Mouse (Mus musculus) midbrain, embryonic 10.5 days (tissue): Measurements from ENCODE around the gene Slc17a9. TPM values are rescaled to one million over a fixed set of nuclear protein-coding genes. Genes with fewer than 3 reads are reported as not detected.

Experiments used
- DNase-seq: peaks from one replicate; pipeline ENCODE4 v3.0.0-alpha.2; 2017; ENCODE audit warnings: low spot score
- H3K27ac ChIP-seq: fragments of 300-500 bp; sonication (generic); replicated peaks from 2 replicates; pipeline ENCODE4 v1.5.1; 2016; ENCODE audit warnings: mild to moderate bottlenecking
- H3K27me3 ChIP-seq: fragments of 300-500 bp; sonication (generic); 2 replicates; pipeline ENCODE4 v1.6.1; 2016; ENCODE audit warnings: low read depth, mild to moderate bottlenecking; ENCODE audit not compliant: poor library complexity, severe bottlenecking
- H3K36me3 ChIP-seq: fragments of 300-500 bp; sonication (generic); 2 replicates; pipeline ENCODE4 v1.6.1; 2016; ENCODE audit warnings: mild to moderate bottlenecking, moderate library complexity
- H3K4me1 ChIP-seq: fragments of 300-500 bp; sonication (generic); 2 replicates; pipeline ENCODE4 v1.6.1; 2016
- H3K4me3 ChIP-seq: fragments of 300-500 bp; sonication (generic); 2 replicates; pipeline ENCODE4 v1.5.1; 2016; ENCODE audit warnings: mild to moderate bottlenecking, moderate library complexity
- H3K9me3 ChIP-seq: fragments of 300-500 bp; sonication (generic); replicated peaks from 2 replicates; pipeline ENCODE4 v1.6.1; 2016; ENCODE audit warnings: mild to moderate bottlenecking
- WGBS: fragments of 180-500 bp; shearing (Covaris S2); methylation state at CpG from one replicate; pipeline ENCODE4 v1.1.7; 2016; 5-methylcytosine and 5-hydroxymethylcytosine counted together
- polyA plus RNA-seq: library from polyadenylated mRNA; unstranded; fragments of >200 nt; fragmentation: Nextera tagmentation; extraction: Ambion mirVana; gene quantifications from 2 replicates; pipeline ENCODE4 v1.2.1, GENCODE M21; 2016

The Slc17a9 gene
- polyA plus RNA-seq, 1 experiment from 2014 or later, result 0.43 TPM

DNA sequence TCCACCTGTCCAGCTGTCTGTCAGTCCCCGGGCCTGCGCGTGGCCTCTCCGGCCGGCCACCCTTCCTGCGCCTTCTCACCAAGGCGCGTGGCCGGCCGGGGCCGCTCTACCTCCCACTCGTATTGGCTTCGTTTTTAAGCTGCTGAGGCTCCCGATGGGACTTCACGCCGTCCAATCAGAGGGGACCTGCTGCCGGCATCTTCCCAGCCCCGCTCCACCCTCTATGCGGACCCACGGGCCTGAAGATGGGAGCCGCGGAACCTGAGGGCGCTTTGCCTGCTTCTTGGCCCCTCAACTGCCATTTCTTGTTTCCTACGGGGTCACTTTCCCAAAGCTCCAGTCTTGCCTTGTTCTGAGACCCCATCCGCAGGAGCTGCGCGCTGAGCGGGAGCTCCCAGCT, 51.7 kb downstream of the Slc17a9 start, which contains the start of gene Bhlhe23:
Gene Bhlhe23 (minus strand): TSS at position 108 of the 400 bp plus-strand sequence.
- Histone ChIP-seq H3K4me3 (peak within 1 kb of the TSS; percentile 47), H3K36me3 (no peaks in the 10 kb centered on the region), H3K27me3 (peaks cover 97% of the 10 kb centered on the region), H3K4me1 (peaks cover 15% of the 10 kb centered on the region), H3K9me3 (no peaks in the 10 kb centered on the region), H3K27ac (no peak within 1 kb of the TSS)
- peak; percentile 35 for DNase-seq
- WGBS, result 1% methylated on average over 28 of the region's 28 CpGs

DNA sequence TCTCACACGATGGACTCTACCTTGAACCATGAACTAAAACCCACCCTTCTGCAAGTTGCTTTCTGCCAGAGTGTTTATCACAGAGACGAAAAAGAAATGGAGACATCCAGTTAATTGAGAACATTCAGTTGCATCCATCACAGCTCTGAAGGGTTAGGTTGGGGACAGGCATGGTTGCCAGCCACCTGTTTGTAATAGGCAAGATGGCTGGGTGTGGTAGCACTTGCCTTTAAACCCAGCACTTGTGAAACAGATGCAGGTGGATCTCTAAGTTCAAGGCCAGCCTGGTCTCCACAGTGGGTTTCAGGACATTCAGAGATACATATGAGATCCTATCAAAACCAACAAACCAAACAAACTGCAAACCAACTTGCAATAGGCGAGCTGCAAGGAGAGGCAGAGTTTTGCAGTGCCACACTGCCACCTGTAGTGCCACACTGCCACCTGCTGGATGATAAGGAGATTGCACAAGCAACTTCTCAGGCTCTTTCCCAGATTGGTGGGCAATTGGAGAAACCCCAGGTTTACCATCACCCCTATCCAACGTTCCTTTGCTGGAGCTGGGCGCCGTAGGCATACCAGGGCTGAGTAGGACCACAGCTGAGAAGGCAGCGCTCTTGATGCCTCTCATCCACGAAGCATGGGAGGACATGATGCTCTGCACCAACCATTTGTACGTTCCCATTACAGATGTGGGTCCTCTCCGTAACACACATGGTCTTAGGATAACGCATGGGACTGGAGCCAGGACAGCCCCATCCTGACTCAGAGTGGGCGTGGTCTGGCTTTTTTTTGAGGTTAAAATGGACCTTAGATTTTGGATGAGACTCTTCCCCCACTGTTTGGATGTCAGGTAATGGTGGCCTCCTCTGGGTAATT, 54.4 kb downstream of the Slc17a9 start:
- H3K4me1 ChIP-seq, result peaks cover 15% of the 10 kb centered on the region
- WGBS, result 23% methylated on average over 12 of the region's 12 CpGs
- peak; percentile 63 for DNase-seq
- 0 out of 2 replicates have a peak, but pooled peaks cover 3% of the 10 kb centered on the region for H3K9me3 ChIP-seq
- peaks cover 72% of the 10 kb centered on the region for H3K27me3 ChIP-seq
- H3K36me3 ChIP-seq, result no peaks in the 10 kb centered on the region
- no peak overlapping the region for H3K27ac ChIP-seq
- no peak overlapping the region for H3K4me3 ChIP-seq

GRCm38 (mm10) chr2:180780282-180780681, 55.2 kb downstream of the Slc17a9 start:
- Histone ChIP-seq H3K4me3 (no peak overlapping the region), H3K36me3 (no peaks in the 10 kb centered on the region), H3K27me3 (peaks cover 63% of the 10 kb centered on the region), H3K4me1 (peaks cover 15% of the 10 kb centered on the region), H3K9me3 (0 out of 2 replicates have a peak, but pooled peaks cover 3% of the 10 kb centered on the region), H3K27ac (no peak overlapping the region)
- DNase-seq, result no peak
- WGBS, result 6% methylated on average over 2 of the region's 2 CpGs

DNA sequence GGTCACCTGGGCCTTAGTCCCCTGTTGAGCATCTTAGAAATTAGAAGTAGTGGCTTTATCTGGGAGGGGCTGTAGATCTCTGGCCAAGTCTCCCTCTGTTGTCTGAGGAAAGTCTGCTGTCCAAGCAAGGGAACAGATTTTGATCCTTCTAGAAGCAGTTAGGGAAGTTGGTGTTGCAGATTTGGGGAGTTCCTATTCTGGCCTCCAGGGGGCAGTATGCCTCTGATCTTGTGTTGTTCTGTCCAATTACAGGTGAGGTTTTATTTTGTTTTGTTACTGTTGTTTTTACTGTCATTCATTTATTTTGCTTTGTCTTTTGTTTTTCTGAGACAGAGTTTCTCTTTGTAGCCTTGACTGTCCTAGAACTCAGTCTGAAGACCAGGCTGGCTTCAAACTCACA, 61.7 kb downstream of the Slc17a9 start:
- Histone ChIP-seq H3K27me3 (peaks cover 36% of the 10 kb centered on the region), H3K36me3 (no peaks in the 10 kb centered on the region), H3K9me3 (0 out of 2 replicates have a peak, but pooled peaks cover 3% of the 10 kb centered on the region), H3K4me1 (peaks cover 23% of the 10 kb centered on the region), H3K27ac (no peak overlapping the region), H3K4me3 (no peak overlapping the region)
- DNase-seq, result peak; percentile 38

DNA sequence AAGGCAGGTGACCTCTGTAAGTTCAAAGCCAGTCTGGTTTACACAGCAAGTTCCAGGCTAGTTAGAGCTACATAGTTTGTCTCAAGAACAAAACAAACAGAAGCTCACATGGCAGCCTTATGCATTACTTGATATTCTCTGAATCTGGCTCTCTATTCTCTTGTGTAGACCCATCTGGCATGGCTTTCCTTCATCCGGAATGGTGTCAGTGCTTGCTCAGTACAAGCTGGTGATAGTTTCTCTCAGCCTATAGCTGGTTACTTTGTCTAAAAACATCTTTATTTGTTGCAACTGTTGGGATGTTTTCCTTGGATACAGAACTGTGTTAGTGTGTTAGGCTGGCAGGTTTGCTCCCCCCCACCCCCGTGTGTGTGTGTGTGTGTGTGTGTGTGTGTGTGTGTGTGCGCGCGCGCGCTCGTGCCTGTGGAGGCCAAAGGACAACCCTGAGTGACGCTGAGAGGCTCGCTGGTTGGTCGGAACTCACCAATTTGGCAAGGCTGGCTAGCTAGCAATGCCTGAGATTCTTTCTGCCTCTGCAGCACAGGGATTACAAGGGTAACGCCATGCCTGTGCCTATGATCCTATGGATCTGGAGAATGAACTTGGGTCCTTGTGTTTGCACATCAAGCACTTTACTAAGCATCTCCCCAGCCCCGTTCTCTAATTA, 62.6 kb downstream of the Slc17a9 start:
- Histone ChIP-seq H3K4me3 (no peak overlapping the region), H3K36me3 (no peaks in the 10 kb centered on the region), H3K4me1 (peaks cover 23% of the 10 kb centered on the region), H3K9me3 (0 out of 2 replicates have a peak, but pooled peaks cover 3% of the 10 kb centered on the region), H3K27me3 (peaks cover 35% of the 10 kb centered on the region), H3K27ac (no peak overlapping the region)
- 78% methylated on average over 13 of the region's 13 CpGs for WGBS
- DNase-seq, result no peak

DNA sequence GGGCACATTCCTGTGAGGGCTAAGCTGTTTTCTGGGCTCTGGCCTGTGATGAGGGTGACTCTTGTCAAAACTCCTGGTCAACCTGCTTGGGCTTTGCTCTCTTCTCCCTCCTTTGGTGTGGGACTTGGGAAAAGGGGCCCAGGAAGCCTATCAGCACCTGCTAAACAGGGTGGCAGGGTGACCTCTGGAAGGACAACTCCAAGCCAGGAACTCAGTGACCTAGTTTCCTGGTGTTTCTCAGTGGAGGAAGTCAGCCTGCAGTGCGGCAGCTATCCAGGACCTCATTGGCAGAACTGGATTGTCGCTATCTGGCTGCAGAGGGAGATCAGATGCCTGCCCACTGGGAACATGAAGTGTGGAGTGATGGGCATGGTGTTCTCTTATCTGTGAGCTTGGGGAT, 63.3 kb downstream of the Slc17a9 start:
- Histone ChIP-seq H3K27me3 (peaks cover 35% of the 10 kb centered on the region), H3K27ac (peak overlapping the region; percentile 6; the same call in 1 of the 2 replicates), H3K9me3 (no peaks in the 10 kb centered on the region), H3K4me1 (peaks cover 23% of the 10 kb centered on the region), H3K4me3 (no peak overlapping the region), H3K36me3 (no peaks in the 10 kb centered on the region)
- WGBS, result 54% methylated on average over 2 of the region's 2 CpGs
- no peak for DNase-seq

DNA sequence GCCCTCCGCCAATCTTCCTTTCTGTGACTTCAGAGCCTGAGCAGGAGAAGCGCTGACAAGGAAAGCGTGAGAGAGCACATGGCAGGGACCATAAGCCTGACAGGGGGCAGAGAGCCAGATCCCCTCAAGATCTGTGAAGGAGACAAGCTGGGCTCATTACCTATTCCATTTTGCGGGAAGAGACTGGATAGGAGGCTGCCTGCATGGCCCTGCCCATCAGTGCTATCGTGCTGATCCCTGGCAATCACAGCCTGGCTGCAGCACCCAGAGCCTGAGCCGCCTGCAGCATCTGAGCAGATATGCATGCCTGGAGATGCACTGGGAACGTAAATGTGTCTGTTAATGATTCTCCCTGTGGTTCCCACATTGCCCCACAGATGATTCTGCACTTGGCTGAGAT, 63.8 kb downstream of the Slc17a9 start:
- H3K9me3 ChIP-seq, result no peaks in the 10 kb centered on the region
- no peak for DNase-seq
- H3K4me3 ChIP-seq, result no peak overlapping the region
- peaks cover 25% of the 10 kb centered on the region for H3K4me1 ChIP-seq
- H3K27me3 ChIP-seq, result peaks cover 35% of the 10 kb centered on the region
- 0 out of 2 replicates have a peak overlapping the region, but pooled peaks have one; percentile 6 for H3K27ac ChIP-seq
- 31% methylated on average over 6 of the region's 7 CpGs for WGBS
- no peaks in the 10 kb centered on the region for H3K36me3 ChIP-seq

GRCm38 (mm10) chr2:180791674-180792073, 66.6 kb downstream of the Slc17a9 start:
- DNase-seq, result peak; percentile 53
- no peaks in the 10 kb centered on the region for H3K36me3 ChIP-seq
- H3K4me1 ChIP-seq, result peaks cover 42% of the 10 kb centered on the region
- H3K9me3 ChIP-seq, result no peaks in the 10 kb centered on the region
- no peak overlapping the region for H3K27ac ChIP-seq
- WGBS, result 46% methylated on average over 4 of the region's 4 CpGs
- no peak overlapping the region for H3K4me3 ChIP-seq
- peaks cover 35% of the 10 kb centered on the region for H3K27me3 ChIP-seq

Other genes starting within 250 kb of the Slc17a9 start
- 0.10 and 0.24 TPM in 2 replicates for gene Ntsr1, start 225.3 kb upstream of the Slc17a9 start, polyA plus RNA-seq
- gene Mrgbp, start 144.0 kb upstream of the Slc17a9 start, polyA plus RNA-seq, result 39.7 and 41.2 TPM in 2 replicates
- 104 and 107 TPM in 2 replicates for gene Ogfr, start 136.0 kb upstream of the Slc17a9 start, polyA plus RNA-seq
- 2.6 and 3.7 TPM in 2 replicates for gene Col9a3, start 127.5 kb upstream of the Slc17a9 start, polyA plus RNA-seq
- 0.22 and 0.26 TPM in 2 replicates for gene Tcfl5, start 82.6 kb upstream of the Slc17a9 start, polyA plus RNA-seq
- gene Dido1, start 15.3 kb upstream of the Slc17a9 start, polyA plus RNA-seq, result 30.9 and 34.6 TPM in 2 replicates
- 50.2 TPM in 2 replicates for gene Gid8, start 15.1 kb upstream of the Slc17a9 start, polyA plus RNA-seq
- gene Bhlhe23, start 51.6 kb downstream of the Slc17a9 start, polyA plus RNA-seq, result 10.8 and 12.0 TPM in 2 replicates
- gene Ythdf1, start 195.7 kb downstream of the Slc17a9 start, polyA plus RNA-seq, result 51.9 and 61.4 TPM in 2 replicates
- gene Birc7, start 203.8 kb downstream of the Slc17a9 start, polyA plus RNA-seq, result 0.48 and 0.56 TPM in 2 replicates
- gene Nkain4, start 229.4 kb downstream of the Slc17a9 start, polyA plus RNA-seq, result 43.7 and 59.7 TPM in 2 replicates
- gene Arfgap1, start 242.0 kb downstream of the Slc17a9 start, polyA plus RNA-seq, result 81.6 and 87.1 TPM in 2 replicates